Mouse (Mus musculus) megakaryocyte, embryonic 14.5 days (primary cell): Measurements from ENCODE around the gene Ptprg.

ENCODE experiments used
- FLI1 ChIP-seq: IDR thresholded peaks from 2 replicates; pipeline ENCODE4 v1.6.1; 2012; ENCODE audit warnings: low read length, inconsistent platforms, mixed read lengths
- GATA1 ChIP-seq: IDR thresholded peaks from 3 replicates; pipeline ENCODE4 v1.6.1; 2012; ENCODE audit warnings: mixed read lengths, low read length, inconsistent platforms, borderline replicate concordance

DNA sequence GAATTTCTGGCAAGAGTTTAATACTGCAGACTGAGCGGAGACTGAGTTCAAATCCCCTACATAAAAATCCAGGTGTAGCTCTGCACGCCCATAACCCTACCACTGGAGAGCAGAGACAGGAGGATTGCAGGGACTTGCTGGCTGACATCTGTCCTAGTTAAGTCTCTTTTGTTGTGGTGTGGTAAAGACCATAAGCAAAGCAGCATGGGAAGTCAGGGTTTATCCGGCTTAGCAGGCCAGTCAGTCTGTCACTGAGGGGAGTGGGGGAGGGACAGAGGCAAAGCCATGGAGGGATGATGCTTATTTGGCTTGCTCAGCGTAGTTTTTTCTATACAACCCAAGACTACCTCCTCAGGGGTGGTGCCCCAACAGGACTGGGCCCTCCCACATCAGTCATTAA lies 530.7 kb downstream of the Ptprg start:
- TF ChIP-seq GATA1 (no peak), FLI1 (no peak)
